20 mouse cellular contexts compared by ENCODE assay signal in genomic region chr11:120017011-120017410, GRCm38 (mm10). TPM values are rescaled to one million over a fixed set of nuclear protein-coding genes. Genes with fewer than 3 reads are reported as not detected.
DNase-seq lines count a peak whose midpoint lies in the region; ATAC-seq and TF ChIP-seq lines count a peak whose summit lies in the region.
"Had no signal": no experiment of that assay in that cellular context is flagged by ENCODE, and none has a peak within 500 bp of the region (broad histone marks: within the 10 kb centered on the region; RNA-seq: fewer than 3 reads in every experiment).

No protein-coding gene starts in this region.

- no peaks in the 10 kb centered on the region for H3K9me3 ChIP-seq in forebrain, postnatal 0 days (ENCODE audit: low read length)
- H3K9me3 ChIP-seq in forebrain, embryonic 13.5 days (replicated peaks) = no peaks in the 10 kb centered on the region
- no peaks in the 10 kb centered on the region for H3K9me3 ChIP-seq in neural tube, embryonic 13.5 days
- H3K9me3 ChIP-seq in liver, embryonic 12.5 days (replicated peaks) = no peaks in the 10 kb centered on the region

- WGBS in forebrain, postnatal 0 days = 76% methylated on average over 8 of the region's 8 CpGs
- WGBS in forebrain, embryonic 13.5 days = 86% methylated on average over 8 of the region's 8 CpGs
- WGBS in neural tube, embryonic 13.5 days = 78% methylated on average over 8 of the region's 8 CpGs
- WGBS in liver, embryonic 12.5 days (ENCODE audit: insufficient replicate concordance) = 66% methylated on average over 8 of the region's 8 CpGs

- peaks cover 55% of the 10 kb centered on the region for H3K36me3 ChIP-seq in forebrain, postnatal 0 days (ENCODE audit: insufficient read depth)
- H3K36me3 ChIP-seq in forebrain, embryonic 13.5 days (ENCODE audit: poor library complexity, severe bottlenecking) = peaks cover 19% of the 10 kb centered on the region
- peaks cover 32% of the 10 kb centered on the region for H3K36me3 ChIP-seq in neural tube, embryonic 13.5 days
- H3K36me3 ChIP-seq in liver, embryonic 12.5 days = no peaks in the 10 kb centered on the region

- H3K4me2 ChIP-seq in forebrain, postnatal 0 days (ENCODE audit: low read depth) = no peak overlapping the region
- H3K4me2 ChIP-seq in forebrain, embryonic 13.5 days = no peak overlapping the region
- peak overlapping the region; percentile 53 for H3K4me2 ChIP-seq in neural tube, embryonic 13.5 days
- no peak overlapping the region for H3K4me2 ChIP-seq in liver, embryonic 12.5 days

- no peak overlapping the region for H3K4me3 ChIP-seq in forebrain, postnatal 0 days (ENCODE audit: low read depth, low read length)
- H3K4me3 ChIP-seq in forebrain, embryonic 13.5 days = no peak overlapping the region
- peak overlapping the region; percentile 15 for H3K4me3 ChIP-seq in neural tube, embryonic 13.5 days
- H3K4me3 ChIP-seq in liver, embryonic 12.5 days = no peak overlapping the region
- H3K4me3 ChIP-seq: myocyte had no signal

- H3K9ac ChIP-seq in forebrain, postnatal 0 days = no peak overlapping the region
- no peak overlapping the region for H3K9ac ChIP-seq in forebrain, embryonic 13.5 days
- peak overlapping the region; percentile 31; the same call in 1 of the 2 replicates for H3K9ac ChIP-seq in neural tube, embryonic 13.5 days
- H3K9ac ChIP-seq in liver, embryonic 12.5 days = no peak overlapping the region
- H3K9ac ChIP-seq: liver, postnatal 0 days had no signal

- no peaks in the 10 kb centered on the region for H3K27me3 ChIP-seq in forebrain, postnatal 0 days (ENCODE audit: insufficient read depth, low read length)
- no peaks in the 10 kb centered on the region for H3K27me3 ChIP-seq in forebrain, embryonic 13.5 days
- H3K27me3 ChIP-seq in neural tube, embryonic 13.5 days = peaks cover 6% of the 10 kb centered on the region; the same call in 1 of the 2 replicates
- peaks cover 8% of the 10 kb centered on the region for H3K27me3 ChIP-seq in liver, embryonic 12.5 days (replicated peaks)

- no peak for DNase-seq in forebrain, postnatal 0 days
- DNase-seq in layer of hippocampus, adult 11-12 months (ENCODE audit: low spot score) = peak; percentile 69
- DNase-seq in layer of hippocampus, postnatal 25 days (ENCODE audit: extremely low spot score in 1 of 2, low spot score in 1 of 2) = no peak
- DNase-seq in neural tube, embryonic 10.5 days (ENCODE audit: extremely low spot score, low spot score) = no peak
- DNase-seq in telencephalon, adult 2 months (ENCODE audit: low read depth, low spot score) = peak; percentile 74
- DNase-seq: adrenal gland, postnatal 36 days; B cell, adult 2 months; cerebellum, adult 8-10 months; gastrocnemius, postnatal 14 days; kidney, adult 11 months; liver; liver, postnatal 0 days; lung, postnatal 10 days; midbrain, embryonic 14.5 days; retina, postnatal 1 day; thymus, postnatal 25 days had no signal

- peak; percentile 14; the same call in 1 of the 2 replicates for ATAC-seq in forebrain, postnatal 0 days
- ATAC-seq in forebrain, embryonic 13.5 days = no peak
- ATAC-seq in neural tube, embryonic 13.5 days (ENCODE audit: low read depth) = no peak
- no peak for ATAC-seq in liver, embryonic 12.5 days
- ATAC-seq: liver, postnatal 0 days had no signal

- H3K27ac ChIP-seq in forebrain, postnatal 0 days (ENCODE audit: low read depth, low read length) = no peak overlapping the region
- no peak overlapping the region for H3K27ac ChIP-seq in forebrain, embryonic 13.5 days
- 0 out of 2 replicates have a peak overlapping the region, but pooled peaks have one; percentile 38 for H3K27ac ChIP-seq in neural tube, embryonic 13.5 days (replicated peaks)
- H3K27ac ChIP-seq in liver, embryonic 12.5 days = no peak overlapping the region

- H3K4me1 ChIP-seq in forebrain, postnatal 0 days (ENCODE audit: insufficient read depth) = no peaks in the 10 kb centered on the region
- H3K4me1 ChIP-seq in forebrain, embryonic 13.5 days = peaks cover 15% of the 10 kb centered on the region
- peaks cover 35% of the 10 kb centered on the region for H3K4me1 ChIP-seq in neural tube, embryonic 13.5 days (replicated peaks)
- peaks cover 9% of the 10 kb centered on the region; the same call in 1 of the 2 replicates for H3K4me1 ChIP-seq in liver, embryonic 12.5 days

- no peak for TF ChIP-seq CTCF in forebrain, postnatal 0 days (IDR thresholded peaks at IDR 0.05; ENCODE audit: low read depth)

RNA-seq across cellular contexts. Expression of gene Aatk, which starts 30.0 kb away (rescaled TPM):
- total RNA-seq in forebrain, postnatal 0 days (2014; rRNA removed) = 104 and 110 TPM in 2 replicates
- polyA plus RNA-seq in forebrain, postnatal 0 days (2015; fragmentation: Nextera tagmentation; extraction: Ambion mirVana) = 27.3 and 31.7 TPM in 2 replicates
- polyA plus RNA-seq in forebrain, embryonic 13.5 days (2015; fragmentation: Nextera tagmentation; extraction: Ambion mirVana) = 6.8 and 8.4 TPM in 2 replicates
- 100 to 1,000 TPM; 221 to 225 TPM for total RNA-seq in layer of hippocampus, postnatal 25 days (2021)
- 28.2 and 34.2 TPM in 2 replicates for polyA plus RNA-seq in neural tube, embryonic 13.5 days (2015; fragmentation: Nextera tagmentation; extraction: Ambion mirVana)
- 0.37 and 0.49 TPM in 2 replicates for polyA plus RNA-seq in liver, embryonic 12.5 days (2016; fragmentation: Nextera tagmentation; extraction: Ambion mirVana)

Comparison
In these comparisons a context has a peak if more than half of its experiments do, and no peak if none do; other contexts are left out.
1. DNase-seq: peak in layer of hippocampus, adult 11-12 months (single experiment) and telencephalon, adult 2 months (single experiment); none in forebrain, postnatal 0 days (single experiment), layer of hippocampus, postnatal 25 days (0 of 2) and neural tube, embryonic 10.5 days (single experiment).